Mouse (Mus musculus): ENCODE data around the gene Fgfr2.

The Fgfr2 gene

GRCm38 (mm10) chr7:131899356-131899755 is 1223.8 kb downstream of the Fgfr2 start:
- no peak for DNase-seq (ENCODE audit: extremely low read depth, insufficient read length, low spot score)

- no peak for DNase-seq (ENCODE audit: extremely low read depth, insufficient read length, low spot score)
Measured at GRCm38 (mm10) chr7:131897282-131897681, 1225.9 kb downstream of the Fgfr2 start.

- no peak for DNase-seq (ENCODE audit: extremely low read depth, insufficient read length, low spot score)
Measured at GRCm38 (mm10) chr7:131882824-131883223, 1240.3 kb downstream of the Fgfr2 start.

- peak; percentile 5 for DNase-seq (ENCODE audit: extremely low read depth, insufficient read length, low spot score)
Measured at GRCm38 (mm10) chr7:131881876-131882615, 1241.1 kb downstream of the Fgfr2 start.

- DNase-seq (ENCODE audit: extremely low read depth, insufficient read length, low spot score), result no peak
Measured at GRCm38 (mm10) chr7:131880150-131880549, 1243.0 kb downstream of the Fgfr2 start.

- no peak for DNase-seq (ENCODE audit: extremely low read depth, insufficient read length, low spot score)
Measured at GRCm38 (mm10) chr7:131878846-131879245, 1244.3 kb downstream of the Fgfr2 start.

GRCm38 (mm10) chr7:131861157-131861556 is 1262.0 kb downstream of the Fgfr2 start:
- DNase-seq (ENCODE audit: extremely low read depth, insufficient read length, low spot score), result no peak

- DNase-seq (ENCODE audit: extremely low read depth, insufficient read length, low spot score), result no peak
Measured at GRCm38 (mm10) chr7:131855641-131856040, 1267.5 kb downstream of the Fgfr2 start.

- DNase-seq (ENCODE audit: extremely low read depth, insufficient read length, low spot score), result no peak
Measured at GRCm38 (mm10) chr7:131850579-131850978, 1272.6 kb downstream of the Fgfr2 start.

GRCm38 (mm10) chr7:131846066-131846905 is 1276.9 kb downstream of the Fgfr2 start:
- no peak for DNase-seq (ENCODE audit: extremely low read depth, insufficient read length, low spot score)

GRCm38 (mm10) chr7:131830261-131830660 is 1292.9 kb downstream of the Fgfr2 start:
- no peak for DNase-seq (ENCODE audit: extremely low read depth, insufficient read length, low spot score)

GRCm38 (mm10) chr7:131826811-131827210 is 1296.3 kb downstream of the Fgfr2 start:
- DNase-seq (ENCODE audit: extremely low read depth, insufficient read length, low spot score), result no peak

- DNase-seq (ENCODE audit: extremely low read depth, insufficient read length, low spot score), result no peak
Measured at GRCm38 (mm10) chr7:131817976-131818375, 1305.2 kb downstream of the Fgfr2 start.

GRCm38 (mm10) chr7:131816641-131817040 is 1306.5 kb downstream of the Fgfr2 start:
- DNase-seq (ENCODE audit: extremely low read depth, insufficient read length, low spot score), result no peak

- DNase-seq (ENCODE audit: extremely low read depth, insufficient read length, low spot score), result no peak
Measured at GRCm38 (mm10) chr7:131812116-131812515, 1311.0 kb downstream of the Fgfr2 start.

GRCm38 (mm10) chr7:131810916-131811315 is 1312.2 kb downstream of the Fgfr2 start:
- no peak for DNase-seq (ENCODE audit: extremely low read depth, insufficient read length, low spot score)

GRCm38 (mm10) chr7:131809584-131810181 is 1313.5 kb downstream of the Fgfr2 start:
- DNase-seq (ENCODE audit: extremely low read depth, insufficient read length, low spot score), result no peak

GRCm38 (mm10) chr7:131807257-131807656 is 1315.9 kb downstream of the Fgfr2 start:
- DNase-seq (ENCODE audit: extremely low read depth, insufficient read length, low spot score), result no peak

- no peak for DNase-seq (ENCODE audit: extremely low read depth, insufficient read length, low spot score)
Measured at GRCm38 (mm10) chr7:131805525-131806202, 1317.5 kb downstream of the Fgfr2 start.

GRCm38 (mm10) chr7:131800416-131801045 is 1322.6 kb downstream of the Fgfr2 start:
- DNase-seq (ENCODE audit: extremely low read depth, insufficient read length, low spot score), result no peak
